Mouse (Mus musculus): Measurements from ENCODE around the gene Ubtd1. TPM values are rescaled to one million over a fixed set of nuclear protein-coding genes. Genes with fewer than 3 reads are reported as not detected.

The Ubtd1 gene
- polyA plus RNA-seq, 1 experiment from 2014 or later, result 9.2 TPM

DNA sequence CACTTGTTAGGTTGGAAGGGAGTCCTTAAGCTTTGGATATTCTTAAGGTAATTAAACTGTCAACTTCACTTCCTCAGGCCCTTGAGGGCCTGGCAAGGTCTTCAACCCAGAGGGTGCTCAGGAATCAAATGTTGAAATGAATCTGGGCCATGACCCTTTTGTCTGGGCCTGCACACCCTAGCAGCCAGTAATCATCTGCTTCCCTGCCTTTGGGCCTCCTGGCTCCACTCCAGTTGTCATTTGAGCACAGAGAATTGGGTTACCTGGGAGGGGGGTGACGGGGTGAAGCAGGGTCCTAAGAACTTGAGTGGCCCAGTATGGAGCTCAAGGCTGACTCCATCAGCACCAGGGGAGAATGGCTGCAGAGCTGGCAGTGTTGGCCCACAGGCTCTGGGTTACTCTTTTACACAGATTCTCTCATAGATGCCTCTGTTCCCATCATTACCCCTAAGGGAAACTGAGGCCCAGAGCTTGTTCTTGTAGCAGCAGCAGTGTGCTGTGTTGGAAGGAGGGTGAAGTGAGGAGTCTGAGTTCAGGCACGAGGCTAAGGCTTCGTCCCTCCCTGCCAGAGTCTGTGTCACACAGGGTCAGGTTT lies 32.8 kb downstream of the Ubtd1 start:
- Histone ChIP-seq H3K9me3 (ENCODE audit: control insufficient read depth, low read length) (no peaks in the 10 kb centered on the region), H3K36me3 (replicated peaks; ENCODE audit: control insufficient read depth, insufficient read depth) (no peaks in the 10 kb centered on the region), H3K9ac (no peak overlapping the region), H3K4me2 (replicated peaks) (no peak overlapping the region), H3K27ac (no peak overlapping the region), H3K4me3 (replicated peaks; ENCODE audit: low read length) (no peak overlapping the region), H3K4me1 (replicated peaks; ENCODE audit: control insufficient read depth, insufficient read depth, low read length) (no peaks in the 10 kb centered on the region), H3K27me3 (ENCODE audit: control insufficient read depth, insufficient read depth, low read length) (no peaks in the 10 kb centered on the region)
- no peak for ATAC-seq (ENCODE audit: low FRiP score)
- no peak for DNase-seq (ENCODE audit: low spot score)
- 75% methylated on average over 3 of the region's 3 CpGs for WGBS

DNA sequence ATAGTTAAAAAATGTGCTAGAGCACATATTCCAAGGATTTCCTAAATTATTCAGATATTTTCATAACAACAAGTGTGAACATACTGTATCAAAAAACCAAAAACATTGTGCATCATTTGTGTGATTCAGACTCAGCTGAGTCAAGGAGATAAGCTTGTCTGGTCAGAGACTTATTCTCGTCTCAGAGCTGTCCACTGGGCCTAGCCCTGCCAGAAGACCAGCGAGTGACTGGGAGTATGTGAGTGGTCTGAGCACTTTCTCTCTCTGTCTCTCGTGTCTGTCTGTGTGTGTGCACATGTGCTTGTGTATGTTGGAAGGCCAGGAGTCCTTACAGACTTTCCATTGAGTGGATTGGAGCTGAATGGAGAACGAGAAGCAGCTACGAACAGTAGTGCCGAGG lies 33.4 kb downstream of the Ubtd1 start:
- no peak for ATAC-seq (ENCODE audit: low FRiP score)
- H3K27ac ChIP-seq, result no peak overlapping the region
- 83% methylated on average over 6 of the region's 6 CpGs for WGBS

DNA sequence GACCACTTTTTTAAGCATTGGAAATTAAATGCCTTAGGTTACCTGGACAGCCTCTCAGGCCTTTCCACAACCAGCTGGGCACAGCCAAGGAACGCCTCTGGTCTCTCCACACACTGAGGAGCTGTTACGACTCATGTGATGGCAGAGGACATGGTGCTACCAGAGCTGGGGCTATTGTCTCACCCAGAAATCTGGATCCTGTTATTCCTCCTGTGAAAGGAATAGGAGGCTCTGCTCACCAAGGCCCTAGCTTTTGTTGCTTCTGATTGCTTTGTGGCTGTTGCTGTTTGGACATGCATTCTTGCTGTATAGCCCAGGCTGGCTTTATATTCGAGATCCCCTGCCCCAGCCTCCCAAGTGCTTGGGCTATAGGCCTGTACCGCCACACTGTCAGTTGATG lies 34.7 kb downstream of the Ubtd1 start:
- no peak for ATAC-seq (ENCODE audit: low FRiP score)
- Histone ChIP-seq H3K36me3 (replicated peaks; ENCODE audit: control insufficient read depth, insufficient read depth) (no peaks in the 10 kb centered on the region), H3K9ac (no peak overlapping the region), H3K27me3 (ENCODE audit: control insufficient read depth, insufficient read depth, low read length) (no peaks in the 10 kb centered on the region), H3K27ac (no peak overlapping the region), H3K4me3 (replicated peaks; ENCODE audit: low read length) (no peak overlapping the region), H3K4me2 (replicated peaks) (no peak overlapping the region), H3K4me1 (replicated peaks; ENCODE audit: control insufficient read depth, insufficient read depth, low read length) (no peaks in the 10 kb centered on the region), H3K9me3 (ENCODE audit: control insufficient read depth, low read length) (no peaks in the 10 kb centered on the region)
- DNase-seq (ENCODE audit: low spot score), result no peak
- WGBS, result 72% methylated on average over 4 of the region's 4 CpGs

More for the DNA sequence above, 33.4 kb downstream of the Ubtd1 start:
- Histone ChIP-seq H3K4me1 (replicated peaks; ENCODE audit: control insufficient read depth, insufficient read depth, low read length) (no peaks in the 10 kb centered on the region), H3K27me3 (ENCODE audit: control insufficient read depth, insufficient read depth, low read length) (no peaks in the 10 kb centered on the region), H3K4me2 (replicated peaks) (no peak overlapping the region), H3K9me3 (ENCODE audit: control insufficient read depth, low read length) (no peaks in the 10 kb centered on the region), H3K9ac (no peak overlapping the region), H3K4me3 (replicated peaks; ENCODE audit: low read length) (no peak overlapping the region), H3K36me3 (replicated peaks; ENCODE audit: control insufficient read depth, insufficient read depth) (no peaks in the 10 kb centered on the region)
- DNase-seq (ENCODE audit: low spot score), result no peak

DNA sequence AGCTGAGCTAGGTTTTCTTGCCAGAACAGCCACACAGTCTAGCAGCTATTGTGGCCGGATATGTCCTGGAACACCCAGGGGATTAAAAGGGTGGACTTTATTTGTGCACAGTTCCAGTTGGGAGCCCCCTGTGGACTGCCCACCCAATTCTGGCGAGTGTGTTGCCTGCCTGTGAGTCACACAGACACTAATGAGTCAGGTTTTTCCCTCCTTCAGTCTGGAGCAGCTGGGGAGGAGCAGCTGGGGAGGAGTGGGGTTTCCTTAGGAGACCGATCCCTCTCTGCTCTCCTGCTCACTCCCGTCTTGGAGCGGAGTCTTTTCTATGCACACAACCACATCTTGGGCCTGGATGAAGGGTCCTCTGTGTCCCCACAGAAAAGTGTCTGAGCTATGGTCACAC lies 35.3 kb downstream of the Ubtd1 start:
- ATAC-seq (ENCODE audit: low FRiP score) (no peak), DNase-seq (ENCODE audit: low spot score) (no peak)
- no peak overlapping the region for H3K4me3 ChIP-seq (replicated peaks; ENCODE audit: low read length)
- no peak overlapping the region for H3K27ac ChIP-seq
- H3K9ac ChIP-seq, result no peak overlapping the region
- WGBS, result 65% methylated on average over 5 of the region's 5 CpGs
- H3K9me3 ChIP-seq (ENCODE audit: control insufficient read depth, low read length), result no peaks in the 10 kb centered on the region
- H3K36me3 ChIP-seq (replicated peaks; ENCODE audit: control insufficient read depth, insufficient read depth), result no peaks in the 10 kb centered on the region
- H3K4me1 ChIP-seq (replicated peaks; ENCODE audit: control insufficient read depth, insufficient read depth, low read length), result no peaks in the 10 kb centered on the region
- H3K4me2 ChIP-seq (replicated peaks), result no peak overlapping the region
- no peaks in the 10 kb centered on the region for H3K27me3 ChIP-seq (ENCODE audit: control insufficient read depth, insufficient read depth, low read length)

DNA sequence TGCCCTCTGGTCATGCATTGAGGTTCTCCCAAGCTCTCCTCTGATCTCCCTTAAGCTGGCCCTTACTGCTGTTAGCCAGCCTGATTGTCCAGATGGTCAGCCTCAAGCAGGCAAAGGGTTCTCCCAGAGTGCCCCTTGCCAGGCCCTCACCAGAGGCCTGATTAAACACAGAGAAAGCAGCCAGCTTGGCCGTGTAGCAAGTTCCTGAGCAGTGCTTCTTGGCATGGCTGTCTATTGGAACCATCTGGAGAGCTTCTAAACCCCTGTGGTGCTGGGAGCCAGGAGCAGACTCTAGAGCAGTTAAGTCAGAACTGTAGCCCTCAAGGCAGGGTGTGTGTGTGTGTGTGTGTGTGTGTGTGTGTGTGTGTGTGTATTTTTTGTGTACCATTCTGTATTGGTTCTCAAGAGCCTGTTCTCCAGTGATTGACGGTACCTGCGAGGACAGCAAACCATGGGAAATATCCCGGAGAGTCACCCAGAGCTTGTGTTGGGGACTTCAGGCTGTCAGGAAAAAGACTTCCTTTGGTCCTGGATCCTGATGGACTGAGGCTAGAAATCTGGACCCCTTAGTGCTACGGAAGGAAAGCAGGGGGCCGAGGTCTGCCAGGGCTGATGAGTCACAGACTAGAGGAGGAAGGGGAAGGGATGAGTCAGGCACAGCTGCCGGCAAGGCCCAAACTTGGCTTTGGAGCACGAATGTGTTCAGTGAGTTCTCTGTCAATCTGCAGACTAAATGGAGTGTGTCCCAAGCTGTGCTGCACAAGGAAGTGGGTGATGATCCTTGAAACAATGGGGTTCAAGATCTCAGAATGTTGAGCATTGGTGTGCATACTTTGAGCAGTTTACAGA lies 36.1 kb downstream of the Ubtd1 start:
- DNase-seq (ENCODE audit: low spot score), result no peak
- no peak overlapping the region for H3K9ac ChIP-seq
- no peak overlapping the region for H3K4me2 ChIP-seq (replicated peaks)
- H3K36me3 ChIP-seq (replicated peaks; ENCODE audit: control insufficient read depth, insufficient read depth), result no peaks in the 10 kb centered on the region
- H3K27ac ChIP-seq, result no peak overlapping the region
- no peaks in the 10 kb centered on the region for H3K27me3 ChIP-seq (ENCODE audit: control insufficient read depth, insufficient read depth, low read length)
- H3K9me3 ChIP-seq (ENCODE audit: control insufficient read depth, low read length), result no peaks in the 10 kb centered on the region
- H3K4me3 ChIP-seq (replicated peaks; ENCODE audit: low read length), result no peak overlapping the region
- 73% methylated on average over 8 of the region's 8 CpGs for WGBS
- no peak for ATAC-seq (ENCODE audit: low FRiP score)
- H3K4me1 ChIP-seq (replicated peaks; ENCODE audit: control insufficient read depth, insufficient read depth, low read length), result 0 out of 2 replicates have a peak, but pooled peaks cover 3% of the 10 kb centered on the region

DNA sequence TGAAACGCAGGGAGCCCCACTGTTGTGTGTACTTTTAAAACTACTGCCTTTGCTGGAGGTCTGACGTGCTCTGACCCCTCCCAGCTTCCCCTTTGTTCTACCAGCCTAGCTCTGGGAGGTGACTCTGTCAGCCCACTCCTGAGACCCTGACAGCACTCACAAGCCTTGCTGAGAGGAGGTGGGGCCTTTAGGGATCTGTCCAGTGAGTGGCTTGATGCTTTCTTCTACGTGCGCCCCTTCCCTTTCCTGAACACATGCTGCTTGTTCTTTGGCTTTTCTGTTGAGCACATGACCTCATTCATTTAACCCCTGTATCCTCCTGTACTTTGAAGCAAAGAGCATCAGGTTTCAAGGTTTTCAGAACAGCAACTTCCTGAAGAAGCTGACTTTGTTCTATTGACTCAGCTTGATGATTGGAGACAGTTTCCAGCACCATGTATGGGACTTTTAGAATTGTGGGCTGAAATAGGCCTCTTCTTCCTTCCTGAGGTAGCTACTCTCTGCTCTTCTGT lies 37.5 kb downstream of the Ubtd1 start:
- no peaks in the 10 kb centered on the region for H3K36me3 ChIP-seq (replicated peaks; ENCODE audit: control insufficient read depth, insufficient read depth)
- no peak overlapping the region for H3K4me3 ChIP-seq (replicated peaks; ENCODE audit: low read length)
- H3K9ac ChIP-seq, result no peak overlapping the region
- no peak overlapping the region for H3K27ac ChIP-seq
- no peaks in the 10 kb centered on the region for H3K9me3 ChIP-seq (ENCODE audit: control insufficient read depth, low read length)
- no peak for DNase-seq (ENCODE audit: low spot score)
- no peak overlapping the region for H3K4me2 ChIP-seq (replicated peaks)
- no peaks in the 10 kb centered on the region for H3K27me3 ChIP-seq (ENCODE audit: control insufficient read depth, insufficient read depth, low read length)
- 41% methylated on average over 4 of the region's 4 CpGs for WGBS
- 0 out of 2 replicates have a peak, but pooled peaks cover 3% of the 10 kb centered on the region for H3K4me1 ChIP-seq (replicated peaks; ENCODE audit: control insufficient read depth, insufficient read depth, low read length)
- ATAC-seq (ENCODE audit: low FRiP score), result no peak

DNA sequence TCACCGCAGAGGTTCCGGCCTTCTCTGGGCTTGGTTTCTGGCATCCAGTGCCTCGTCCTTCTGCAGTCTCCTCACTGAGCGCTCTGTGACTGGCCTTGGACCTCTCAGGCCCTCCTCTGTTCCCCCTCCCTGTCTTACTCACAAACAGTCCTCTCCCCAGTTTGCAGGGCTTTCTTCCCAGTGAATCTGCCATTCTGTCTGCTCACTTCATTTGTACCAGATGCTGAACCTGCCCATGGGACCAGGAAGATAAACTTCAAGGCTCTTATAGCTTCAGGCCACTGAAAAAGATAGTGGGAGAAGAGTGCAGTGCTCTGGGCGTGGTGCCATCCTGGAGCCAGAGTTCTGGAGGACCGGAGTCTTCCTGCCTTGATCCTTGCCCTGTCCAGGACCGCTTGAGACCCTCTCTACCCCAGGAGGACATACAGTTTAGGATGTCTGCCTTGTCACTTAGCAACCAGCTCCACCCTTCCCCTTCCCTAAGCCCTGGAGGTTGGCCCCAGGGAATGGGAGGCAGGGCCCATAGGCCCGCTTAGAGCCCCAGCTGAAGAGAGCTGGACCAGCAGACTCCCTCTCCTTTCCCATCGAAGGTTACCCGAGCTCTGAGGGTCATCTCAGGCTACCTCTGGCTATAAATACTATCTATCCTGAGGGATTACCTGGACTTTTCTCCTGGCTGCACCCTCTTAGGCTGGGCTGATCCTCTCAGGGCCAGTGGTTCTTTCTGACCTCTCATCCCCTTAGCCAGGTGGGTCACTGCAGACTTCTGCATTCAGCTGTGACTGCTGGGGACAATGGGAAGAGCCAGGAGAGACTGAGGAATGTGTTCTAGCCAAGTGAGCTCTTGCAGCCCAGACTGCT lies 40.3 kb downstream of the Ubtd1 start:
- Histone ChIP-seq H3K4me3 (replicated peaks; ENCODE audit: low read length) (no peak overlapping the region), H3K36me3 (replicated peaks; ENCODE audit: control insufficient read depth, insufficient read depth) (no peaks in the 10 kb centered on the region), H3K9me3 (ENCODE audit: control insufficient read depth, low read length) (no peaks in the 10 kb centered on the region), H3K9ac (no peak overlapping the region; the same call in 1 of the 2 replicates), H3K4me2 (replicated peaks) (no peak overlapping the region), H3K27ac (no peak overlapping the region), H3K4me1 (replicated peaks; ENCODE audit: control insufficient read depth, insufficient read depth, low read length) (0 out of 2 replicates have a peak, but pooled peaks cover 3% of the 10 kb centered on the region), H3K27me3 (ENCODE audit: control insufficient read depth, insufficient read depth, low read length) (no peaks in the 10 kb centered on the region)
- WGBS, result 58% methylated on average over 10 of the region's 10 CpGs
- ATAC-seq (ENCODE audit: low FRiP score) (no peak), DNase-seq (ENCODE audit: low spot score) (no peak)

DNA sequence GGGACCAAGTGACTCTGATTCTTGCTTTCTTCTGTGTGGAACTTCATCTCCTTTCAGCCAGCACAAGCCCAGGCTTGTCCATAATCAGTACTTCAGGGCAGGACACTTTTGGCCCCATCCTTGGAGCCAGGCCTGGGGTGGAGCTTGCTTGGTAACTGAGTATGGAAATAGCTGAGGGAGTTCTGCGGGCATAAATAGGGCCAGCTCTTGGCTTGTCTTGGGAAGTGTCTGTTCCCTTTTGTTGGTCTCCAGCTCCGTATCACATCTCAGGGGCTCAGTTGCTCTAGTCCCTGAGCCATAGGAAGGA lies 40.9 kb downstream of the Ubtd1 start:
- no peak overlapping the region for H3K4me2 ChIP-seq (replicated peaks)
- no peaks in the 10 kb centered on the region for H3K9me3 ChIP-seq (ENCODE audit: control insufficient read depth, low read length)
- H3K36me3 ChIP-seq (replicated peaks; ENCODE audit: control insufficient read depth, insufficient read depth), result no peaks in the 10 kb centered on the region
- DNase-seq (ENCODE audit: low spot score) (no peak), ATAC-seq (ENCODE audit: low FRiP score) (no peak)
- no peak overlapping the region for H3K4me3 ChIP-seq (replicated peaks; ENCODE audit: low read length)
- H3K27ac ChIP-seq, result no peak overlapping the region
- 0 out of 2 replicates have a peak, but pooled peaks cover 3% of the 10 kb centered on the region for H3K4me1 ChIP-seq (replicated peaks; ENCODE audit: control insufficient read depth, insufficient read depth, low read length)
- no peak overlapping the region for H3K9ac ChIP-seq
- WGBS, result 74% methylated on average over 2 of the region's 2 CpGs
- H3K27me3 ChIP-seq (ENCODE audit: control insufficient read depth, insufficient read depth, low read length), result no peaks in the 10 kb centered on the region

DNA sequence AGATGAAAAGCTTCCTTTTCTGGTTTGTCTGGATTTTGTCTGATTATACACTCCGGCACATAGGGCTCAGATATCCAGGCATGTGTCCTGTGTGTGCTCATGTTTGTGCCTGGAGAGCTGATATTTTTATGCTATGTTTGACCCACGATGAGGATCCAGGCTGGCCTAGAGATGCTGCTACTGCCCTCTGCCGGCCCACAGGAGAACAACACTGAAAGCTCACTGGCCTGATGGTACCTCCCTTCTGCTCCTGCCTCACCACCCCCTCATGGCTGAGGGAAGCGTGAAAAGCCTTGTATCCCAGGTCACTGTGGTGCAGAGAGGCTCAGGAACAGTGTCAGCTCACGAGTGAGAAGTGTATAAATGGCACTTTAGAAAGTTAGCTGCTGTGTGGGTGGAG lies 44.6 kb downstream of the Ubtd1 start:
- WGBS, result 8% methylated on average over 5 of the region's 5 CpGs
- H3K27me3 ChIP-seq (ENCODE audit: control insufficient read depth, insufficient read depth, low read length), result no peaks in the 10 kb centered on the region
- no peak overlapping the region for H3K4me3 ChIP-seq (replicated peaks; ENCODE audit: low read length)
- DNase-seq (ENCODE audit: low spot score) (peak; percentile 84), ATAC-seq (ENCODE audit: low FRiP score) (peak; percentile 53; the same call in 1 of the 2 replicates)
- H3K27ac ChIP-seq, result no peak overlapping the region
- H3K9me3 ChIP-seq (ENCODE audit: control insufficient read depth, low read length), result no peaks in the 10 kb centered on the region
- H3K4me2 ChIP-seq (replicated peaks), result no peak overlapping the region
- H3K4me1 ChIP-seq (replicated peaks; ENCODE audit: control insufficient read depth, insufficient read depth, low read length), result 0 out of 2 replicates have a peak, but pooled peaks cover 3% of the 10 kb centered on the region
- no peak overlapping the region for H3K9ac ChIP-seq
- H3K36me3 ChIP-seq (replicated peaks; ENCODE audit: control insufficient read depth, insufficient read depth), result no peaks in the 10 kb centered on the region
